Mouse (Mus musculus) adrenal gland, adult 2 months (tissue): ENCODE measurements around the gene Itgb2. TPM values are rescaled to one million over a fixed set of nuclear protein-coding genes. Genes with fewer than 3 reads are reported as not detected.

Source experiments
- DNase-seq: peaks from one replicate; pipeline ENCODE4 v3.0.0; 2021
- long read RNA-seq: library from polyadenylated mRNA; stranded (forward); transcript quantifications from one replicate; pipeline ENCODE4 v2.0.0, GENCODE M21; 2021
- polyA plus RNA-seq: library from polyadenylated mRNA; depleted of rRNA; stranded (reverse); fragments of >200 nt; gene quantifications from 2 replicates; pipeline ENCODE4 v1.2.3, GENCODE M21; 2012; rRNA removed
- total RNA-seq, 2 experiments: library from RNA; stranded (reverse); gene quantifications; 2 replicates each; pipeline ENCODE4 v1.2.3; 2021

Gene Itgb2
- total RNA-seq (1 to 10 TPM; 9.5 to 9.8 TPM), polyA plus RNA-seq (5.1 and 7.4 TPM in 2 replicates)
- long read RNA-seq, transcript Itgb2-201 (16 exons, 2,970 nt): major isoform, 6 of 7 reads
- long read RNA-seq, partial matches to known transcripts: 0 of 7 reads
- long read RNA-seq, other reads (novel, unspliced or antisense): 1 of 7 reads

GRCm38 (mm10) chr10:77530140-77530539 lies at the start of gene Itgb2:
Gene Itgb2, plus strand, starts transcription at chr10:77530252.
- DNase-seq: no peak

DNA sequence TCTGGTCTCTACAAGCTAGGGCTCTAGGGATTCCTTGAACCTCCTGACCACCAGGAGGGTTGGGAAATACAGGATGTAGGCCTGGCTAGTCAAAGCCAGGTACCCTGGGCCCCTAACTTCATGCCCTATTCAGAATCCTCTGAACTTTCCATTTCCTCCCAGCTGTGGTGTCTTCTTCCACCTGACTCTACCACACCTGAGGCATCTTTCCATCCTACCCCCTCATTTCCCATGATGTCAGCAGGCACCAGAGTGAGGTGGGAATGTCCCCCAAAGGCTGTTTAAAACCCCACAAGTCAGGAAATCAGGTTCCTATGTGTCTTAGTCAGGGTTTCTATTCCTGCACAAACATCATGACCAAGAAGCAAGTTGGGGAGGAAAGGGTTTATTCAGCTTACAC lies 48.2 kb upstream of the Itgb2 start:
- DNase-seq: no peak

GRCm38 (mm10) chr10:77484205-77484935 lies 45.7 kb upstream of the Itgb2 start:
- DNase-seq: peak; percentile 30

DNA sequence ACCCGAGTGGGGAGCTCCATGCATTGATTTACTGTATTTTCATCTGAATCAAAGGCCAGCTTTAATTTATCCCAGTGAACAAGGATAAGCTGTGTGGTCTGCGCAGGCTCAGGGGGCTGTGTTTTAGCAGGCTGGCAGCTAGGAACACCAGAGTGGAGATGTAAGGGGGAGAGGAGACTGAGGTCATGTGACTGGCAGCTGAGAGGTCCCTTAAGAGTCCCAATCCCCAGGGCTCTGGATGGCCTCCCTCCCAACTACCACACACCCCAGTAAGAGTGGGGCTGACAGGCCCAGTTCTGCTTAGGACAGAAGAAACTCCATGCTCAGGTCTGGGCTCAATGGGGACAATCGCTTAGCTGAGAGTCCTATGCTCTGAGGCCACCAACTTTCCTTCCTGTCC lies 44.3 kb upstream of the Itgb2 start:
- no peak for DNase-seq

- DNase-seq: no peak
Measured at GRCm38 (mm10) chr10:77488168-77488567, 41.9 kb upstream of the Itgb2 start.

GRCm38 (mm10) chr10:77491585-77491984 lies 38.5 kb upstream of the Itgb2 start:
- DNase-seq: no peak

GRCm38 (mm10) chr10:77492885-77493284 lies 37.2 kb upstream of the Itgb2 start:
- DNase-seq: no peak

DNA sequence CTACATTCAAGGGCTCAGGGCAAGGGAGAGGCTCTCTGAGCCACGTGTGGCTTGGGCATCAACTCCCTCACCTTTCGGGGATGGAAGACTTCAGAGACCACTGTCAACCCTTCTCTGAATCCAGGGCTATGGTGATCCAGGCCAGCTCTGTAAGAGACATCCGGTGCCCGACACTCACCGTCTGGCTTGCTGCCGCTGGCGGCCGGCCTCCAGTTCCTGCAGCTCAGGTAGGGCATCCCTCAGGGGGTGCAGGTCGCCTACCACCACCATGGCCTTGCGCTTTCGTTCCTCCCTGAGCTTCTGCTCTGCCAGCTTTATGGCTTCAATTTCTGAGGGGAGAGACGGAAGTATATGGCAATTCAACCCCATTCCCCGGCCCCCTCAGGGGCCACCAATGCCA lies 32.9 kb upstream of the Itgb2 start:
- no peak for DNase-seq

DNA sequence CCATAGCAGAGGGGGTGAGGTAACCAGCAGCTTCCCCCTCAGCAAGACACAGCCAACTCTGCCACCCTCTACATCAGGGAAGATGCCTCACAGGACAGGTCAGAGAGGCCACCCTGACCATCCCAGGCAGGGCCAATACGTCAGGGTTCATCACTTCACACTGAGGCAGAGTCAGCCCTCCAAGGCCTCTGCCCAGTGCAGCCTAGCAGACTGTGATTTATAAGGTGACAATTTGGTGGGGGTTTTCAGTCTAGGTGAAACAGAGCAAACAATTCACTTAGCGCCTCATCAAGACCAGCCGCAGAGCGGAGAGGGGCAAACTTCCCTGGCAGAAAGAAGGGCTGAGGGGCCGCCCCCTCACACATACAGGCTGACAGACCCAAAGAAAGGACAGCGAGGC lies 31.8 kb upstream of the Itgb2 start:
- DNase-seq: no peak

- no peak for DNase-seq
Measured at GRCm38 (mm10) chr10:77500636-77501035, 29.4 kb upstream of the Itgb2 start.

DNA sequence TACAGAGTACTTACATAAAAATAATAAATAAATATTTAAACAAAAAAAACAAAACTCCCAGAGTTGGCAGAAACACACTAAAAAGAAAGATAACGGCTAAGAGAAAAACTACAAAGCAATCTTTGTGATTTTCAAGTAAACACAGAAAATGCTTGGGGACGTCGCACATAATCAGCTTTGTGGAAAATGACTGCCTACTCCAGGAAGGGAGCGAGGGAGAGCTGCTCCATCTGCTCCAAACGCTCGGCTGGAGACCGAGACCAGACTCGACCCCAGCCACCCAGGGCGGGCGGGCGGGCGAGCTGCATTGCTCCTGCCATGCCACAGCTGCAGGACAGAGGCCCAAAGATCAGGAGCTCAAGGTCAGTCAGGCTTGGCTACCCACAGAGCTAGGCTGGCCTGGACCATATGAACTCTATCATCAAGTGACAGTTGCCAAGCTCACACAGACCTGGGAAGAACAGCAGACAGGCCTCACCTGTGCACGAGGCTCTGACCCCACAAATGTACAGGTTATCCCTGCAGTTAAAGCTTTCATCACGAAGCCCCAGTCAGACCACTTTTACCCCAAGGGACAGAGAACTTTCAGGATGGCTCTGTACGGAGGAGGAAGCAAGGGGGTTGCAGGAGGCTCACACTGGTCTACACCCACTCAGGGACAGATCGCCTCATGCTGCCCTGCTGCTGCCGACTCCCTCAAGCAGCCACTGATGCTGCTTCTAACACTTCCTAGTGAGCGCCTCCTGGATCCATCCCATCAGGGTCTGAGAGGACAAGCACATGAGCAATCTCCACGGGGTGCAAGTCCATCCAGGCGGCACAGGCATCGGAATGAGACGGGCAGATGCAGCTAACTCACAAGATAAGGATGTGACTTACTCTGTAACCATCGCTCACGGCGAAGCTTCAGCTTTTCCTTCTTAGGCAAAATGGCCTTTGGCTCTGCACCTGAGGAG lies 26.8 kb upstream of the Itgb2 start:
- DNase-seq: no peak

DNA sequence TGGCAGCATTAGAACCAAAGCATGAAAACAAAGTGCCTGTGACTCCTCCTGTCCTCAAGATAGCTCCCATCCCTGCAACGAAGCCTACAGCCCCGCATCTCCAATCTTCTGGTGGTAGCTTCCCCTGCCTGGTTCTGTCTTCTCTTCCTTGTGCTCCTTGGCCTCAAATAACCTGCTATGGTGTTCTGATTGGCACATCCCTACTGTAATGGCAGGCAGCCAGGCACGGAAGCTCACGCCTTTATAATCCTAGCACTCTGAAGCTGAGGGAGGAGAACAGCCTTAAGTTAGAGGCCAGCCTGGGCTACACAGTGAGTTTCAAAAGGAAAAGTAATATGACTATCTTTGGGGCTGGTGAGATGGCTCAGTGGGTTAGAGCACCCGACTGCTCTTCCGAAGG lies 25.9 kb upstream of the Itgb2 start:
- DNase-seq: no peak

- no peak for DNase-seq
Measured at GRCm38 (mm10) chr10:77506526-77506925, 23.5 kb upstream of the Itgb2 start.

DNA sequence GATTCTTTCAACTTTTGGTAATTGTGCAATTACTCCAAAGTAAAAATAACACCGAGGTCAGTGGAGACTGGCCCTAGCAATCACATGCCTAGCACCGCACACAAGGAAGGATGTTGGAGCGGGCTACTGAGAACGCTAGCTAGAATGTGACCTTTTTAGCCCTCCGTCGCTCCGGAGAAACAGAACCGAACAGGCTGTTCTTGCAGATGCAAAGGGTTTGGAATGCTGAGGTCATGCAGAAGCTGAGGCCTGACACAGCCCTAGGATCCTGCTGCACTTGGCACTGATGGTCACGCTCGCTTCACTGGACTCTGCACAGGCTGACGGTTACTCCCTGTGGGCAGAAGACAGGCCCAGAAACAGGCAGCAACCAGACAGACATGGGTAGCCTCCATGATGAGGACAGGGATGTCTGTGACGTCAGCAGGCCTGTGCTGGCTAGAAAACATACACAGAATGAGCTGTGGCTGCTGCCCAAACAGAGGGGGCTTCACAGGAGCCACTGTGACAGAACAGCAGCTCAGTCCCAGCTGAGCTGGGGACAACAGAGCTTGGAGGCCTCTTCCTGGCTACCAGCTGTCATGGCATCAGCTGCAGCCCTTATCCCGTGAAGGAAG lies 23.0 kb upstream of the Itgb2 start:
- DNase-seq: peak; percentile 19

- no peak for DNase-seq
Measured at GRCm38 (mm10) chr10:77507779-77508178, 22.3 kb upstream of the Itgb2 start.

GRCm38 (mm10) chr10:77508744-77509143 lies 21.3 kb upstream of the Itgb2 start:
- DNase-seq: no peak

DNA sequence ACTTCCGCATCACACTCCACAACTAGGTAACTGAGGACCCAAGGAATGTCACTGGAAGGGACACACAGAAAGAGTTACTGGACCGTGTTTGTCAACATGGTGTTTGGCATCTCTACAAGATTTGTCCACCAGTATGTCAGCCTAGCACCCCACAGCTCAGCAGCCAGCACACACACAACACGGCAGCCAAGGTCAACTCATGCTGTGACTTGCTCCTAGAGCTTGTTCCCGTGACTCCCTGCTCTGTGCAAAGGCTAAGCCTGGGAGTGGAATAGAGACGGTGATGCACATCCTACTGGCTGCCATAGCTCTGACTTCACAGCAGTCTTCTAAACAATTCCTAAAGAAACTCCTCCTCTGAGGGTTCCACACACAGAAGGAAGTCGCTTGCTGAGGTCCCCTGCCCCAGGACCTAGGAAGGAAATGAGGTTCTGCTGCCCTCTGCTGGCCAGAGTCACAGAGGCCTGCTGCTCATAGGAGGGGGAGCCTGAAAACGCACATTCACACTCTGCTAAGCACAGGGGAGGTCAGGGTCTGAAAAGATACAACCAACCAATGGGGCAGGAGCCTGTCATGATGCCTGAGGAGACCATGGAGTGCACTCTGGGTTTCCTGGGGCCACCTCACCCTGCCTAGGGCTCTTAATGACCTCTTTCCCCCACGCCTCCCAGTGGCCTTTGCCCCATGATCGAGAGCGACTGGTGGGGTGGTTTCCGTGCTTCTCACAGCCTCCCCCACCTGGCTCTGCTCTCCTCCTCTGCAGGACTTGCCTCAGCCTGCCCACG lies 20.5 kb upstream of the Itgb2 start:
- DNase-seq: peak; percentile 82

GRCm38 (mm10) chr10:77510225-77510982 lies 19.6 kb upstream of the Itgb2 start:
- no peak for DNase-seq

GRCm38 (mm10) chr10:77515385-77516348 lies 14.4 kb upstream of the Itgb2 start, which contains the start of gene Fam207a:
Gene Fam207a, minus strand, starts transcription at chr10:77515785.
- peak; percentile 95 for DNase-seq
